Mouse (Mus musculus) kidney, adult 2 months (tissue): ENCODE results near the gene Nol4l.

ENCODE experiments used
- CTCF ChIP-seq: fragments of 200-500 bp; conservative IDR thresholded peaks from 2 replicates; pipeline ENCODE4 v1.5.1; 2011; ENCODE audit warnings: low read depth, mild to moderate bottlenecking, control low read depth, low read length, moderate library complexity, mixed read lengths; ENCODE audit not compliant: insufficient read depth, insufficient read length
- POLR2A ChIP-seq: fragments of 200-500 bp; IDR thresholded peaks from one replicate; pipeline ENCODE4 v1.6.1; 2011; ENCODE audit warnings: low read depth, low read length, control low read depth

DNA sequence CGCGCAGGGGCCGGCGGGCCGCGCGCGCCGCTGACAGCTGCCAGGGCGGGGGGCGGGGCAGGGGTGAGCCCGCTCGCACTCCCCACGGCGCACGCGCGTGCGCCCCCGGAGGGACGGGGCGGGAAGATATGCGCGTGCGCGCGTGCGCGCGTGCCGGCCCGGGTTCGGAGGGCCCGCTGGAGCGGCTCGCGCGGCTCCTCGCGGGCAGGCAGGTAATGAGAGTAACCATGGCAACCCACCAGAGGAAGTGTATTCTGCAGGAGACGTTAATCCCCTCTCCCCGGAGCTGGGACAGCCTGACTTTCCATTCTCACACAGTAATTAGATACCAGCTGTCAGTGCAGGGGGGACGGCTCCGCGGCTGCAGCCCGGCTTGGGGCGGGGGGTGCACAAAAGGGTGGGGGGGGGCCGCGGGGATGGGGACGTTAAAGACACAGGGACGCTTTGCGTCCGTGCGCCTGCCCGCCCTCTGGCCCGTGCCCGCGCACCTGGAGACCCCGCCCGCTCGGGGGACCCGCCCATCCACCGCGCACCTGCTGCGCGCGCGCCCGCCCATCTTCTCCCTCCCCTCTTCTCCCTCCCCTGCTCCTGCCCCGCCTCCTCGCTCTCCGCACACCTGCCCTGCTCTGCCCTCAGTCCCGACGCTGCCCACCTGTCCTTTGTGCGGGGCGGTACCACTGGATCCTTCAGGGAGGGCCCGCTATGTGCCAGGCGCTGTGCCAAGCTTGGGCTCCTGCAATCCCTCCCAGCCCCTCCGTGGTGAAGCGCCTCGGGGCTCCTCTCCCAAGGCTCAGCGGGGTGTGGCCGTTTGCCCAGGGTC, 37.0 kb downstream of the Nol4l start, which contains the start of gene 4930404H24Rik:
- no peak for TF ChIP-seq POLR2A
- no peak for TF ChIP-seq CTCF
